Mouse (Mus musculus) neural tube, embryonic 10.5 days (tissue): ENCODE measurements around the gene Mcu.

Source experiments
- DNase-seq: peaks from one replicate; pipeline ENCODE4 v3.0.0-alpha.2; 2017; ENCODE audit warnings: low spot score; ENCODE audit errors: extremely low spot score

The Mcu gene

DNA sequence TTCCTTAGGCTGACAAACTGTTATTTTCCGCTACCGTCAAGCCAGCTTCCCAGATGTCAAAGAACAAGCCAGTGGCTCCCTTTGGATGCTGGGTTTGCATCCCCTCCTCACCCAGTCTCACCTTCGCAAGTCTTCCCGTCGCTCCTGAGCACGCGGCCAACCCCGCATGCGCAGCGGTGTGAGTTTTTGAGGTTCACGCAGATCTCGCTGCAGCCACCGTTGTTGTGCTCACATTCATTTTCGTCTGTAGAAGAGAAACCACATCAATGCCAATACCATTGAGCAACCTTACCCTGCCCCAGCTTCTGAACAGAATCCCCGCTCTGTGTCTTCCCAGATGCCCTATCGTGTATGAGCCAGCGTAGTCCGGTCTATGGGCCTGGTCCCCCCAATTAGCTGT lies 180.7 kb downstream of the Mcu start:
- no peak for DNase-seq

- DNase-seq: no peak
Measured at GRCm38 (mm10) chr10:59430701-59431218, 185.7 kb downstream of the Mcu start.

DNA sequence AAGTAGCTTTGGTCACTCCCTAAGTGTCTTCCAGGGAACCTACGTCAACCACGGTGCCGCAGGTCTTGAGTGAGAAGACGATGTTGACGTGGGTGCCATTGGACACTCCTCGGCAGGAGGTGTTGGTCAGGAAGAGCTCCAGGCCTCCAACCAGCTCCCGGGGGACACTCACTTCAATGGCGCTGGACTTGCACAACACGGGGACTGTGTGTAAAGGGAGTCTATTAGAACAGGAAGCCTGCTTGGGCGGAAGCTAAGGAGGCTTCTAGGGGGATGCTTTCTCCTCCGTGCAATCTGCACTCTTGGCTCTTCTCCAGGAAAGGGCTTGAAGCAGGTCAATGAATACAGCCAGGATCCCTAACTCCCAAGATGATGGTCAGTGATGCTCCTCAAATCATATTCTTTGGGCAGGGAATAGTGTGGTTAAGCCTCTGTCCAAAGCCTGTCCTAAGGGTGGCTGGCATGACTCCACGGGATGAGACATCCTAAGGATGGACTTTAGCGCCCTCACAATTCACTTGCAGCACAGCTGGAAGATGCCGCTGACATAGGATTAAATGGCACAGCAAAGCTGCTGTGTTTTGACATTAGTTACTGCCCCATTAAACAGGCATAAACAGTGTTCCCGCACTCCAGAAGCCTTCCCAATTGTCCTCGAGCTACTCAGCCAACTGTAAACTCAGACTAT lies 186.9 kb downstream of the Mcu start:
- DNase-seq: no peak

- DNase-seq: no peak
Measured at GRCm38 (mm10) chr10:59426371-59426770, 190.1 kb downstream of the Mcu start.

GRCm38 (mm10) chr10:59425369-59425768 lies 191.1 kb downstream of the Mcu start:
- DNase-seq: no peak

- no peak for DNase-seq
Measured at GRCm38 (mm10) chr10:59424453-59424852, 192.0 kb downstream of the Mcu start.

GRCm38 (mm10) chr10:59419516-59419915 lies 197.0 kb downstream of the Mcu start:
- DNase-seq: no peak

- no peak for DNase-seq
Measured at GRCm38 (mm10) chr10:59416623-59417022, 199.9 kb downstream of the Mcu start.

- no peak for DNase-seq
Measured at GRCm38 (mm10) chr10:59413711-59414110, 202.8 kb downstream of the Mcu start.

DNA sequence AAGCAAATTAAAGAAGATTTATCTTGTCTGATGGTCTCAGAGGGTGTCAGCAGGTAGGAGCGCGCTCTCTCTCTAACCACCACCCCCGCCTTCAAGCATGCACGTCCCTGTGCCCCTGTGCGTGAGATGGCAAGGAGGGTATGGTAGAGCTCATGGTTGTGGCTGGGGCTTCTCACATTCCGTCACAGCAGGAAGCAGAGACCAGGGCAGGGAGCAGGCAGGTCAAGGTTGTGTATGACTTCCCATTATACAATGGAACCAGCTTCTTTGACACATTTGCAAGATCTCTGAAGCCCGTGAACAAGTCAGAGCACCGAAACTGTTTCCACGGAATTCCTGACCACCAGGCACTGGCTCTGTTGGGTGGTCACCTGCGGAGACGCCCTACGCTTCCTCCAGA lies 206.2 kb downstream of the Mcu start:
- no peak for DNase-seq

DNA sequence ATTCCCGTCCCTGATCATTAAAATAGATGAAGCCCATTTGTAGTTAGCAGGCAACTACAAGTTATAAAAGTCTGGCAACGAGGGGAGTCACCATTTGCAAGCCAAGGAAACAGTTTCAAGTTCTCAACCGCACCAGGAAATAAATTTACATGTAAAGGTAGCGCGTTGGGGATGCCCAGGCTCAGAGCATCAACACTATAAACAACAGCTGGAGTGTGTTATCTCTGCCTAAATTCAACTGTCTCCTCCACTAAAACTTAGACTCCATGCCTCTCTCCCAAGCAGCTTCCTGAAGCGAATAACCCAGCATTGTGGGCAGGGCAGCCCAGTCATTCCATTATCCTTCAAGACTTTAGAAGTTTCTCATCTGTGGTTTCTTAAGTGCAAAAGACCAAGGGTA lies 208.0 kb downstream of the Mcu start:
- DNase-seq: no peak

DNA sequence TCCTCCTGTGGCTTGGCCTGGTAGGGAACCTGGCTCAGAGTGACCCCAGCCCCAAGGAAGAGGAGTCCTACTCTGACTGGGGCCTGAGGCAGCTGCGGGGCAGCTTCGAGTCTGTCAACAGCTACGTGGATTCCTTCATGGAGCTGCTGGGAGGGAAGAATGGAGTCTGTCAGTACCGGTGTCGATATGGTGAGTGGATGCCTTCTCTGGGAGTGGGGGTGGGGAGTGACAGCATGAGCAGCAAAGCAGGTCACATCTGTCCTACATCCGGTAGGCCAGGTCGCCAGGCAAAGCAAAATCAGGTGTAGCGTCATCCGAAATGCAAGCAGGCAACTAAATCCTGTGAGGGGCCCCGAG lies 212.7 kb downstream of the Mcu start:
- no peak for DNase-seq

DNA sequence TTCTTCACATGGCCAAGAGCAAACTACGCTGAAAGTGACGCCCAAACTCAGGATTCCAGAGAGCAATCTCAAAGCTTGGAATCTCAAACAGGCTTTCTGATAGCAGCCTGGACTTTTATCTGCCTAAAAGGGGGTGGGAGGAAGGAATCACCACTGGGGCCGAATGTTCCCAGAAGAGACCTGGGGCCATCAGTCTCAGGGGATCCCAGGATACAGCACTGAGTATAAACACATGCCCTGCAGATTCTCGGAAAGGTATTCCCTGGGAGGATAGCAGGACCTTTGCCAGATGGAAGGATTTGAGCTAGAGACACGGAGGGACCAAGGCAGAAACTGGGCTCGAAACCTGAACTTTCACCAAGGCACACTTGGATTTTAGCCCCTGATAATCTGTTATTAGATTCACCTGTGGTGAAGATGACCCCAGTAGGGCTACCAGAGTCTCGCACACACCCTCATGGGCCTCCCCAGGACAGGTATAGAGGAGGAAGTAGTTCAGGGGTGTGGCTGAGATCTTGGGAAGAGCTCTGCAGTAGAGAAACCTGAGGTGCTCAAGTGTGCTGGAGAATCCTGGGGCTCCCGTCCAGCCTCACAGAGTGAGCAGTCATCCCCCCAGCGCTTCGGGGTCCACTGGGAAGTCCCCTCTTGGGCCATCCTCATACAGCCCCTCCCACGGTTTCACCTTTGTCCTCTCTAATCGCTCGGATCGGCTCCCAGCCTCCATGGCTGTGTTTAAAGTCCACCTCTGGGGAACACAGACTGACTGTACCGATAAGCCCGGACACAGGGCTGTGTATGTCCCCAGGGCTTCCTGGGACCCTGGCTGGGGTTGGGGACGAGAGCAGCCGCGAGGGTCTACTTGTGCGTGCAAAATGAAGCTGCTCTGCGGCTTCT lies 213.3 kb downstream of the Mcu start, which contains the start of gene Pla2g12b:
TSS of gene Pla2g12b (plus strand) at position 762 of the 894 bp plus-strand sequence.
- DNase-seq: no peak
